Mouse (Mus musculus) brain, embryonic 18.5 days (tissue): ENCODE measurements at regions not wholly inside any gene's neighbourhood (a gene's known extent, or its start where the extent isn't known, plus 50 kb on each side); places are given as distances from the start of the nearest gene placed in this dataset.

ENCODE experiments used
- DNase-seq: peaks from one replicate; pipeline ENCODE4 v3.0.0-alpha.2; 2012; ENCODE audit warnings: low read depth, low spot score

- DNase-seq = no peak
Measured at GRCm38 (mm10) chr14:76641752-76642529, 85.3 kb upstream of the Serp2 start.

DNA sequence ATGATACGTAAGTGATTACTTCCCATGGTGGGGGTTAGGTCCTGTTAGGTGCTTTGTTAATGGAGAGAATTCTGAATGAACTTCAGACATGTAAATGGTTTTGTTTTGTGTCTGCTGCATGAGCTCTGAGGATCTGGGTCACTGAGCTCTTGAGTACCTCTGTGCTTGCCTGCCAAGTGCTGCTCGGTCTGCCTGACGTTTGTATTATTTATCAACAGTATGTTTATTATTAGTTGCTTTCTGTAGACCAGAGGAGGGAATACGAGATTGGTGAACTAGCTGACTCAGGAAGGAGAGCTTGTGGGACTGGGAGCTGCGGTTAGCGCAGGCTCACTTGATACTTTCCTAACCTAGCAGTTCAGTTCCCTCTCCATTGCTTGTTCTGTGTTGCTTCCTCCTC, 76.5 kb upstream of the Serp2 start:
- no peak for DNase-seq

- no peak for DNase-seq
Measured at GRCm38 (mm10) chr14:76632763-76633162, 76.1 kb upstream of the Serp2 start.

DNA sequence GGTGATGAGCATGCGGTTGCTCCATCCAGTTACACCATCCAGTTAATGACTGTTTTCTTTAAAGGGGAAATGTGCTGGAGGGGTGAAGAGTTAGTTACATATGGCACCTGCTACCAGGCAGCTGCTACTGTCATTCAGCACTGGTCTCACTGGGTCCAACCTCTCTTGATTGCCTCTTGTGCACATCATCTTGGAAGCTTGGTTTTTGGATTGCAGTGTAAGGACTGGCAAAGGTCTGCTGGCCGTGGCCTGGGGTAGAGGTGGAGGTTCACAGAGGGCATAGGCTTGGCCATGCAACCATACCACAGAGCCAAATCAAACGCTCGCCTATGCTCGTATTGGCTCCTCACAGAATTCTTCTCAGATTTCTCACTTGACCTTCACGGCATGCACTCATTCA, 75.1 kb upstream of the Serp2 start:
- no peak for DNase-seq

DNA sequence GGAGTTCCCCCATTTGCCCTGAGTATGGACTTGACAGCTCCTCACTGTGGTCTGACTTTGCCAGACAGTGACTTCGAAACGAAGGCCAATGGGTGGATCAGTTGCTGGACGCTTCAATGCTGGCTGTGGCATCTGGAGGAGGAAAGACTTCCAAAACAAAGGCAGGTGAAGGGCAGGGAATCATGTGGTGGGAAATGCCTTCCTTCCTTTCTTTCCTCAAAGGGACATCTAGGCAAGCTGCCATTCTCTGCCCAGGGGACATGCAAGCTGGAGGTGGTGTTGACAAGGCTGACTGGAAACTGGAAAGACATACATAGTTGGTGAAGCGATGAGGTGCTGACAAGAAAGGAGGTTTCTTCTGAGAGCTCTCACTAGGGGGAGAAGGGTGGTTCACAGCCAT, 74.5 kb upstream of the Serp2 start:
- no peak for DNase-seq

DNA sequence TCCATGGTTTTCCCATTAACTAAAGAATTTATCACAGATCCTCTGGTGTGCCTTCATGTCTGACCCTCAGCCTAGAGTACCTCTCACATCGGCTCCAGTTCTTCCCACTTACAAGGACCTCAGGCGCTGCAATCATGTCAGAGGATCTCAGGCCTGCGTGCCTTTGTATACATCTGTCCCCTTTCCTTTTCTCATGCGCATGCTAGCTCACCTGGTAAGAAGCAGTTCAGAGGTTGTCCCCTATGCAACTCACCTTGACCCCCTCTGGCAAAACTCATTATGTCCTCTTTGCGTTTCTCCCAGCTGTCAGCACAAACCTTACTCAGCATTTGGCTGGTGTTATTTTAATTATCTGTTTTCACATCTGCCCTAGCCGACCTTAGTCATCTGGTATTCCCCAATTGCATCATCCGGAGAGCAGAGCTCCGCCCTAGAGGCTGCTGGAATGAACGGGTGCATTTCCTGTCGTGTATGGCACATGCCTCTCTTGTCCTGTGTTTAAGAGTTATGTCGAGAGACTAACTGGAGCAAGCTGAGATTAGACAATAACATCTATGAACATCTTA, 73.3 kb upstream of the Serp2 start:
- DNase-seq = no peak

DNA sequence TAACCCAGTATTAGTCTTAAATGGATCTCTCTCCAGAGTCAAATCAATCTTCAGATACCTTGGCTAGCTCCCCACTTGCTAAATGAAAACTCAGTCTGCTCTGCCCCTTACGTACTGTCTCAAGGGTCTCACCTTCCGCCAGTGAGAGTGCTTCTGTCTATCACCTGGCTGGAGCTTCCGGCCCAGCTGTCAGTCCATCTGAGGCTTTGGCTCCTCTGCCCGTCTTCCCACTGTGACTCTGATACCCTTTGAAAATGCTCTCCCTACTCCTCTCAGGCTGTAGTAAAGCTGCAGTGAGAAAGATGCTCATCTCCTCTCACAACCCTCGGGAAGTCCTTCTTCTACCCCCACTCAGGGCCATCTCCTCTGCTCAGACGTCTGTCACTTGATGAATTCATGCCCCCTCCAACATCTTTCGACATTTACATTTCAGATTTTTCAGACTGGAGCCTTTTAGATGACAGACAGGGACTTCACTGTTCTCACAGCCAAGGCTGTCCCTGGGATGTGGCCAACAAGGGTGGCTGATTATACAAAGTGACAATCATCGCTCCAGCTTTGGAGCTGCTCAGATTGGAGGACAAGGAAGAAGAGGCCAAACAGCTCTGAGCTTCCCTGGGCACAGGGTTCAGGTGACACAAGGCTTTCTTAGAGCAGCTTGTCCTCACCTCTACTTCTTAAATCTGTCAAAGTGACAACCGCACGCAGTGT, 71.6 kb upstream of the Serp2 start:
- no peak for DNase-seq

- no peak for DNase-seq
Measured at GRCm38 (mm10) chr14:76625589-76626368, 69.1 kb upstream of the Serp2 start.

DNA sequence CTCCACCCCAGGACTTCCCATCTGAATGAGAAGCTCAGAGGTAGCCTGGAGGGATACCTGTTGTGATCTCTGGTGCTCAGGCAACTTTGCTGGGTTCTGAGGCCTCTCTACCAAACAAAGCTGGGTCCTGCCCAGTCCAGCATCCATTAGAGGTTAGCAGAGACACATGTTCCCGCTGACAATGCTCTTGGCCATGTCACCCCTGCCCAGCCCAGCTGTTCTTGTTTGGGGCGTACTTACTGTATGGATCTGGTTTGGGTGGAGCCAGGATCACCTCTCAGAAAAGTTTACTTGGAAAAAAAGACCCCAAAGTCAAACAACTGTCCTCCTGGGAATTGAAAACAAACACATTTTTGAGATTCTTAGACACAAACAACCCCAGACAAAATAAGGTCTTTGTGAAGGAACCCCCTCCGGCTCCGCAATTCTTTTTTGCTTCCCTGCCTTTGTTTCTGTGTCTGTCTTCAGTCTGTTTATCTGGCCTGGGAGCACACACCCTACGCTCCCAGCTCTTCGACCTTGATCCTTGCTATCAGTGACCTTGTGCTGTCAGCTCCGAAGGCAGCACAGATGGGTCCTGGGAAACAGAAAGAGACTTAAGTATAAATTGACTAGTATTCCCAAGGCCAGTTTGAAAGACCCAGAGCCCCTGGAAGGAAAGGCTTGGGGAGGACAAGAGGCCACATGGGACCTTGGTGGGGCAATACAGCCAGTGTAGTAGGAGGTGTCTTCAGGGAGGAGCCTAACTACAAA, 68.1 kb upstream of the Serp2 start:
- DNase-seq = no peak

DNA sequence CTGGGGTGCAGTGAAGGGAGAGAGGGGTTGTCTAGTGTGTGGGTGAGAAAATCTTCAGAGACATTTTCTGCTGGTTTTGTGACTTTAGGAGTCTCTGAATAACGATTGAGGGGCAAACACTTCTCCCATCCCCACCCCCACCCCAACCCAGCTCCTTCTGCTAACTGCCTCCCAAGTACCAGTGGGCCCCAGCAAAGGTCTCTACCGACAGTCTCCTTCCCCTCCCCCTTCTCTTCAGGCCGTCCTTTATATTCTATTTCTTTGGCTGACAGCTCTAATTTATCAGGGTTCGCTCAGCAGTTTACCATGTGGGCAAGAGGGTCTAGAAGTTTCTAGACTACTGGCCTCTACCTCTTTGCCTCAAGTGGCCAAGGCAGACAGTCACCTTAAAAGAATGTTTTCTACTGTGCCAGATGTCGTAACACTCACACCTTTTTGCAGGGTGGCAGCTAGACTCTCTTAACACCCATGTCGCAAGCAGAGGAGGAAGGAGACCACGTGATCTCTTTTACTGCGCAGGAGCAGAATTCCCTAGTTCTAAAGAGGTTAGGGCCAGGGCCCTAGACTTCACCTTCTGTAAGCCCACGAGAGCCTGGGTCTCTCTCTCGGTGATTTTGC, 66.8 kb upstream of the Serp2 start:
- no peak for DNase-seq

DNA sequence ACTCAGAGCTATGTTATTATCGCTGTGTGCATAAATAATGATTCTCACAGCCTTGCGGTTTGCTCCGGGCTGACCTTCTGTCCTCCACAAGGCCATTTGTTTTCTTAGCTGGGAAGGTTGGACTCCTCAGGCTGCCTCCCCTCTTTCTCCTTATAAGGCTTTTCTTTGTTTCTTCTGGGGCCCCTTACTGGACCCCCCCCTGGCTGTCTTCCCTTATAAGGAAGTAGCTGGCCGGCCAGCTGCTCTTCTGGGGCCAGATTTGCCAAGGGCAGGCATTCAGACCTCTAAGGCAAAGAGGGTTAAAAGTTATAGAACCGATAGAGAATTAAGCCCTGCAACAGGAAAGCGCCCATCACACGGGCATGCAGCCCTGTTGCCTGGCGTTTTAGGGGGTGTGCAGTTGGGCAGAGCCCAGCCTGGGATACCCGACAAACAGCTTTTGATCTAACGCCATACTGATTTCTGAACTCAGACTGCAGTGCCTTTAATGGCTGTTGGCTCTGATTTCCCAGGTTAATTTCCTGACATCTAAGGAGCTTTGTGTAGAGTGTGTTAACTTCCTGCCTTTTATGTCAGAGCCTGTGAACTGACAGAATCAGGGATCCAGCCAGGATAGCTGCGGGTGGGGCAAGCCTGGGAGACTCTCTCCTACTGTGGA, 66.1 kb upstream of the Serp2 start:
- no peak for DNase-seq

GRCm38 (mm10) chr14:76619038-76619409, 62.3 kb upstream of the Serp2 start:
- no peak for DNase-seq

GRCm38 (mm10) chr14:76618331-76619037, 61.8 kb upstream of the Serp2 start:
- DNase-seq = no peak

- DNase-seq = no peak
Measured at GRCm38 (mm10) chr14:76617889-76618288, 61.2 kb upstream of the Serp2 start.

DNA sequence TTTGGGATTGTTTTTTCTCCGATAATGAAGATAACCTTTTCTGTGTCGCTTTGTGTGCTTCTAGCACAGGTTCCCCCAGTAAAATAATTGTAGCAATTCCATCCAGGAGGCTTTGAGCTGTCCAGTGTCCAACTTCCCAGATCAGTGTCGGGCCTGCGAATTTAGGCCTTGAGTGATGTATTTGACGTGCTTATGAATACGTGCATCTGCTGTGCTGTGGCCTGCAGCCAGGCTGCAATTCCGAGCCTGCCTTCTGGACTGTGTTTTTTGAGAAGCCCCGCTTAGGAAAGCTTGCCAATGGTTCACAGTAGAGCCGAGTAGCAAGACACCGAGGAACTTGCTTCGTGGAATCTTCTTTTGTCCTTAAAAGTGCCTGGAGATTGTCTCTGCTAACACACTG, 60.8 kb upstream of the Serp2 start:
- DNase-seq = no peak

- no peak for DNase-seq
Measured at GRCm38 (mm10) chr14:76616367-76616683, 59.6 kb upstream of the Serp2 start.

- DNase-seq = no peak
Measured at GRCm38 (mm10) chr14:76615603-76616366, 59.1 kb upstream of the Serp2 start.

DNA sequence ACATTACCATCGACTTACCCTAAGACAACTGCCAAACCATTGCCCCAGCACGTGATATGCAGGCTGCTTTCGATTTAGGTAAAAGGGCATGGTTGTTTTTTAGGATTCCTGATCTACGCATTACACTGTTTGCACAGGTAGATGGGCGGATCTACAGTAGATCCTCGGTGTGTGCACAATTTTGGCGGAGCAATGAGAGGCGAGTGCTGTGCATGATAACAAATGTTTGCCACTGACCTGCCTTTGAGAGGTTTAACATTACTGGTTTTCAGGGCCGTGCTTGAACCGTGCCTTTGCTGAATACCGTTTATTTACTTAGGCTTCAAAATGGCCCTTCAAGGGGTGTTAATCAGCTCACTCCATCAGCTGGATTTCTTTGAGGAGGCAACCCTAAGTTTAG, 58.5 kb upstream of the Serp2 start:
- DNase-seq = no peak

GRCm38 (mm10) chr14:76614682-76615081, 58.0 kb upstream of the Serp2 start:
- no peak for DNase-seq
